Mouse (Mus musculus) testis, adult 2 months (tissue): ENCODE measurements around the gene Sox1.

Experiments used
- CTCF ChIP-seq: fragments of 200-500 bp; IDR thresholded peaks from 2 replicates; pipeline ENCODE4 v1.5.1; 2012; ENCODE audit warnings: low read depth, mild to moderate bottlenecking, inconsistent platforms, low read length, moderate library complexity; ENCODE audit not compliant: control insufficient read depth, insufficient read depth, insufficient replicate concordance
- POLR2A ChIP-seq: fragments of 200-500 bp; IDR thresholded peaks from 2 replicates; pipeline ENCODE4 v1.6.1; 2012; ENCODE audit warnings: low read depth, mild to moderate bottlenecking, inconsistent platforms, low read length, moderate library complexity; ENCODE audit not compliant: control insufficient read depth

DNA sequence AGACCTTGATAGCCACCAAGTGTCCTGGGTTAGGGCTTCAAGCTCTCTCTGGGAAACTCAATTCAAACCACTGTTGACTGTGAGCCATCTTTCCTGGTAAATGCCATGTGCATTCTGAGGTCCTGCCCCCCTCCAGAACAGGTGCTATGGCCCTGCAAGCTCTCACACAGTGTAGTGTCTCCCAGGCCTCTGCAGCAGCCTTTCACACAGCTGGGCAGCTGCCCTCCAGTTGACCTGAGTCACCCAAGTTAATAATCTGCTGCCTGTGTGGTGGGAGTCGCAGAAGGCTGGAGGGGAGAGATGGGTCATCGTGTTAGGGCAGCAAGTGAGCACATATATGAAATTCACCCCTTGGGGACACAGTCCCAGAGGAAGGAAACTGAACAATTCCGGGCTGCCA is 14.9 kb downstream of the Sox1 start:
- TF ChIP-seq CTCF: no peak
- no peak for TF ChIP-seq POLR2A
